Mouse (Mus musculus) heart, adult 9 months (tissue): ENCODE measurements around the gene Mcl1.
"Not testable (repeated sequence)": the region's sequence is repeated elsewhere in the genome, so short reads cannot be mapped to it uniquely, and the experiment has no call there.

Source experiments
- DNase-seq, 2 experiments: peaks; one replicate each; pipeline ENCODE4 v3.0.0; 2022; ENCODE audit warnings: low spot score in 2 of 2

Mcl1 gene

DNA sequence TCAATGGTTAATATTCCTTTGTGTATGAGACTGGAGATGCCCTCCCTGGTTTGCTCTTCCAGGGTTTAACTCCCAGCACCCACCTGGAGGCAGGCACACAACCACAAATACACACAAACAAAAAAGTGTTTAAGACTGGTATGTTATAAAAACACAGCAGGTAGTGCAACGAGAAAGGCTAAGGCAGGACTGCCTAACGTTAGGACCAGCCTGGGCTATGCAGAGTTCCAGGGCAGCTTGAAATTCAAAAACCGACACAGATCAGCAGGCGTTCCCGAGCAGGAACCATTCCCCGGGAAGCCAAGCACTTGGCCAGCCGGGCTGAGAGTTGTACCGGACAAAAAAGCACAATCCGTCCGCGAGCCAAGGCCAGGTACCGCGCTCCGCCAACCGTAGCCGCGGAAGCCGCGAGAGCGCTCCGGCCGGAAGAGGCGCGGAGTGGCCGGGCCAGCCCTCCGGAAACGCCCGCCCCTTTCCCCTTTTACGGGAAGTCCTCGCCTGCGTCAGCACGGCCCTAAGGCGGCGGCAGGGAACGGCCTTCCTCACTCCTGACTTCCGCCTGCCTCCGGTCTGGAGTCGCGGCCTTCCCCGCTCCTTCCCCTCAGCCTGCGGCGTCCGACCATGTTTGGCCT, at the start of gene Mcl1:
Gene Mcl1, plus strand, starts transcription at position 553 of the 632 bp plus-strand sequence.
- peak; percentile 95 to 96 for DNase-seq

GRCm38 (mm10) chr3:95609195-95609594, 49.4 kb upstream of the Mcl1 start:
- no peak for DNase-seq

GRCm38 (mm10) chr3:95613996-95614395, 44.6 kb upstream of the Mcl1 start:
- no peak for DNase-seq

DNA sequence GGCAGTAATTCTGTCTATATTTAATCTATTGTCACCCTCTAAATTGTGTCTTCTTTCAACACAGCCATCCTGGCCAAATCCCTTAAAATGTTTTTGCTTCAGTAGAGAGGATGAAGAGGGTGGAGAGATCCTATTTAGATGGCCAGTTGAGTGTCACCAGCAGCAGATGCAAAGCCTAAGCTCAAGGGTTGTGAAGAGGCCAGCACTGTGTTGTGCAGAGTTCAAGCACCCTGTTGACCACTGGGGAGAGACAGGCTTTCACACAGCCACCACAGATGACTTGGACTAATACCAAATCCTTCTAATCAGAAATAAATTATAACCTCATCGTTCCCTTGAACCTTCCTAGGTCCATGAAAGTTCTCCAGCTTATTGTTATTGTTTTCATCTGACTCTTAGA, 40.1 kb upstream of the Mcl1 start:
- DNase-seq = no peak

DNA sequence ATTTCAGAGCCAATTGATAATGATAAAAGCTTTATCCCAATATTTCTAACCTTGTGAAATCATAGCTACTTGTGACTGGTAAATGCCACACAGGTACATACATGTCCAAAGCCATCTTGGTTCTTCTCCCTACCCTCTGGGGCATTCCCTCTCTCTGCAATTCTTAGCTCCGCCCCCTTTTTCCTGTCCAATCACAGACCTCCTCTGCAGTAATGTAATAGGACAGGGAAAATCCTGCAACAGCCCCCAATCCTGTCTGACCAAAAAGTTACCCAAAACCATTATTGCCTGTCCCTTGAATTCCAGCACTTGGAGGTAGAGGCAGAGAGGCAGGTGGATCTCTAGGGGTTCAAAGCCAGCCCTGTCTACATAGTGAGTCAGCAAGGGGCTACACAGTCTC, 37.3 kb upstream of the Mcl1 start:
- DNase-seq = no peak

GRCm38 (mm10) chr3:95622421-95622820, 36.2 kb upstream of the Mcl1 start:
- DNase-seq = not testable (repeated sequence)

- DNase-seq = no peak
Measured at GRCm38 (mm10) chr3:95623551-95623950, 35.0 kb upstream of the Mcl1 start.

- DNase-seq = peak in 1 of 2 experiments; percentile 29
Measured at GRCm38 (mm10) chr3:95623991-95624515, 34.5 kb upstream of the Mcl1 start.

- peak; percentile 99 for DNase-seq
Measured at GRCm38 (mm10) chr3:95624628-95625503, 33.7 kb upstream of the Mcl1 start, which contains the start of gene Ensa. TSS of gene Ensa (plus strand) at chr3:95624993.

DNA sequence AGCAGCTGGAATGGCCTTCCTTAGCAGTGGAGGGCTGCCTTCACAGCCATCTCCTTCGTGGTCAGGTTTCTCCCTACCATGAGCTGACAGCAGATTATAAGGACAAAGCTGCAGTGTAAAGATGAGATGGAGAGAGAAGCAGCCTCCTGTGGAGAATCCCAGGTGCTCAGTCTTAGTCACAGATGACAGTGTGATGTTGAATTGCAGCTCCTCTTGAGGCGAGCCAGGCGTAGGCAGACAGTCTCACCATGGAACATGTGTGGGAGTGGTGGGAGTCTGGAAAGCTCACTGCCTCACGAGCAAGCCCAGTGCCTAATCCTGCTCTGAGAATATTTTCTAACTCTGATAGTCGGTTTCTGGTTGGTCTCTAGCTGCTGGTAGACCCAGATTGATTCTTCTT, 30.8 kb upstream of the Mcl1 start:
- no peak for DNase-seq

GRCm38 (mm10) chr3:95629755-95630154, 28.8 kb upstream of the Mcl1 start:
- no peak for DNase-seq

DNA sequence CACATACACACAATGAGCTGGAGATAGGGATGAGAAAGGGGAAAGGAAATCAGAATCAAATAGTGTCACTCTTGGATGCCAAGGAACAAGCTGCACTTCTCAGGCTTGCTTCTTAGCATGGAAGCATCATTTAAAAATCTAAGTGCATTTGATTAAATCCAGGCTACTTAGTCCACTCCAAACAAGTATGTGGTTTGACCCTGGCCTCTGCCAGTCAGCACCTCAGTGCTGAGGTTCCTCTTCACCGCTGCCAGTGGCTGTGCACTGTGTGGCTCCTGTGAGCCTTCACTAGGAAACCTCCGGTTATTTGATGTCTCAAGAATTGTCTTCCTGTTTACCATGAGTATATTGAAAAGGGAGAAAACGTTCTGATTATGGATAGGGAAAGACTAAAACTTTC, 27.7 kb upstream of the Mcl1 start:
- DNase-seq = no peak

DNA sequence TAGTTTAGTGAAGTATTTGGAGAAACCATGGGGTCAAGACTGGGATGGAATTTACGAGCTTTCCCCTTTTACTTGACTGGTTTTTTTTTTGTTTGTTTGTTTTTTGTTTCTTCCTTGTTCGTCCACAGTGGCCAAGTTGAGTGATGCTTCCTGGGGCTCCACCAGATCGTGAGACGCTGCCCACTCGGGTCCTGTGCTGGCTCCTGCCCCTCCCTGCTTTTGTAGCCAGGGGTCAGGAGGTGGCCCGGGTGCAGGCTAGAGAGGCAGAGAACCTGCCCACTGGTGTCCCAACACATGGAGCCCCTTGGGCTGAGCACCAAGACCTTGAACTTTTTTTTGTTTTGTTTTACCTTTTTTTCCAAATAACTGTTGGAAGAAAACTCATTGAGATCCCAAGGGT, 27.3 kb upstream of the Mcl1 start:
- no peak for DNase-seq

DNA sequence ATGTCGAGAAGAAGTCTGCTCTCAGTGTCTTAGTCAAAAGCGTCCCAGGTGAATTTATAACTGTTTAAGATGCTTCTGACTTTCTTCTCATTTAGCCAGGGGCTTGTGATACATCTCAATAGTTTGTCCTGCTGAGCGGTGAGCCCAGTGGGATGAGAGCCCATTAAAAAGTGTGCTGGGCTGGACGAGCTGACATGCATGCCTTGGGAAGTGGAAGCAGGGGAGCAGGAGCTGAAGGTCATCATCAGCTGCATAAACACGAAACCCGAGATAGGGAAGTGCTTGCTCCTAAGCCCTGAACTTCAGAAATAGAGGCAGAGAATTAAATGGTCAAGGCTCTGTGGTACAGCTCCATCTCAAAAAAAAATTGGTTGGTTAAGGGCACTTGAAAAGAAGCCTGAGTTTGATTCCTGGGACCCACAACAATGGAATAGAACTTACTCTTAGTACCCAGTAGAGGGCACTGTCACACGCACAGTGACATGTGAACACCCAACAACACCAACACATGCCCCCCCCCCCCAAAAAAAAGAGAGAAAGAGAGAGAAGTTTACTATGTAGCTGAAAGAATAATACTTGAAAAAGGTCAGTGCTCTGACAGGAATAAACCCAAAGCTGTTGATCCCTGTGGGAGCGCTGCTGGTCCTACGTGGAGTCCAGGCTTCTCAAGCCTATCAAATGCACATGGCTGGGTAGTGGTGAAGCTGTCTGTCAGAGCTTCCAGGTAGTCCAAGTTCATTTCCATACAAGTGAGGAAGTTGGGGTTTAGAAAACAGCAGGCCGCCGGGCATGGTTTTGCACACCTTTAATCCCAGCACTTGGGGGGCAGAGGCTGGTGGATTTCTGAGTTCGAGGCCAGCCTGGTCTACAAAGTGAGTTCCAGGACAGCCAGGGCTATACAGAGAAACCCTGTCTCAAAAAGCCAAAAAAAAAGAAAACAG, 25.7 kb upstream of the Mcl1 start:
- DNase-seq = peak in 1 of 2 experiments; percentile 37

DNA sequence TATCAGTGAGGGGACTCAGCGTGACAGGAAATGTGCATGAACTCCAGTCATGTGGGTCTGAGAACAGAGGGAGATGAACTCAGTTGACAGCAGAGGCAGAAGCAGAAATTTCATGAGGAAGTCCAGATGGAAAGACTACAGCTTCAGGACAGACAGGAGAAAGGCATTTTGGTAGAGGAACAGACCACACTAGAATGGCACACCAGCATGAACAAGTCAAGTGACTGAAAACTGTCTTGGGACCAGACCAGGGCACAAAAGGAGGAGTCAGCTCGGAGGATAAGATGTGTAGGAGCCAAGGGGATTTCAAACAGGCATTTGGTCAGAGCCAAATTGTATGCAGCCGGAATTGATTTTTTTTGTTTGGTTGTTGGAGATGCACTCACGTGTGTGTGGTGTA, 23.0 kb upstream of the Mcl1 start:
- no peak for DNase-seq

GRCm38 (mm10) chr3:95636072-95636471, 22.5 kb upstream of the Mcl1 start:
- DNase-seq = no peak

DNA sequence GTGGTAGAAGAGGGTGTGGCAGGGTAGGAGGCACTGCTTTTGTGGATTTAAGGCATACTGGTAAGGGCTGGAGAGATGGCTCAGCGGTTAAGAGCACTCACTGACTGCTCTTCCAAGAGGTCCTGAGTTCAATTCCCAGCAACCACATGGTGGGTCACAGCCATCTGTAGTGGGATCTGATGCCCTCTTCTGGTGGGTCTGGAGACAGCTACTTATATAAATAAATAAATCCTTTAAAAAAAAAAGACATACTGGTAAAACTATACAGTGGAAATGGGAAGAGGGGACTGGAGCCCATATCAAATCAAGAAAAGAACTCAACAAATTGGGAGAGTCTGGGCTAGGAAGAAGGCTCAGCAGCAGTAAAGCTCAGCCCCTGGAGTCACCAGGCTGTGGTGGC, 18.9 kb upstream of the Mcl1 start:
- no peak for DNase-seq

DNA sequence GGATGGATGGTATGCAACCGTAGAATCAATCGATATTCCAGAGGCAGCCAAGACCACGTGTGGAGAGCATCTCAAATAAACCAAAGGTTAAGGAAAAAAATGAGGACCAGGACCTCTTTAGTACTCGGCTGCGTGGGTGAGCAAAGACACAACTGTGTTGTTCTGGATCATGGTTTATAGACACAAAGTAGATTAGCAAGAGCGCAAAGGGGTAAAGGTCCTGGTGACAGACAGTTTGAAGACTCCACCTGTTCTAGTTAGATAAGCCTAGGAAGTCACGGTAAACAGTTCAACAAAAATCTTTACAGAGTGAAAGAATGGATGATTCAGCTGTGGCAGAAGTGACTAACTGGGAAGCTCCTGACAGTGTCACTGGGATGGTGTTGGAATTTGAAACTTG, 15.5 kb upstream of the Mcl1 start:
- DNase-seq = no peak

- DNase-seq = no peak
Measured at GRCm38 (mm10) chr3:95645313-95646235, 13.0 kb upstream of the Mcl1 start.

GRCm38 (mm10) chr3:95648016-95648415, 10.6 kb upstream of the Mcl1 start:
- DNase-seq = no peak
